Mouse (Mus musculus) ovary, adult 10 weeks (tissue): ENCODE measurements around the gene Cyp2c50. TPM values are rescaled to one million over a fixed set of nuclear protein-coding genes. Genes with fewer than 3 reads are reported as not detected.

ENCODE experiments used
- polyA plus RNA-seq: library from polyadenylated mRNA; stranded (reverse); fragments of 350-450 nt; fragmentation: Illumina TruSeq; extraction: RNeasy Lipid Tissue Mini Kit (QIAGEN cat#74804); gene quantifications from one replicate; pipeline ENCODE4 v1.2.3, GENCODE M21; 2014

Gene Cyp2c50
- polyA plus RNA-seq = not detected

GRCm38 (mm10) chr19:40089421-40089820 is at the start of gene Cyp2c50:
TSS of gene Cyp2c50 (plus strand) at chr19:40089688.

GRCm38 (mm10) chr19:40073701-40074100 is 15.8 kb upstream of the Cyp2c50 start, which contains the start of gene Cyp2c54:
TSS of gene Cyp2c54 (minus strand) at chr19:40073827.

Other genes with a start within 250 kb of the Cyp2c50 start
- not detected for gene Cyp2c69, start 202.9 kb upstream of the Cyp2c50 start, polyA plus RNA-seq
- 0.26 TPM for gene Cyp2c37, start 97.3 kb upstream of the Cyp2c50 start, polyA plus RNA-seq
- gene Cyp2c54, start 15.9 kb upstream of the Cyp2c50 start, polyA plus RNA-seq = not detected
- gene Cyp2c70, start 97.6 kb downstream of the Cyp2c50 start, polyA plus RNA-seq = not detected
- gene Pdlim1, start 182.2 kb downstream of the Cyp2c50 start, polyA plus RNA-seq = 21.7 TPM